Mouse (Mus musculus): ENCODE data around the gene Atic.

The Atic gene

DNA sequence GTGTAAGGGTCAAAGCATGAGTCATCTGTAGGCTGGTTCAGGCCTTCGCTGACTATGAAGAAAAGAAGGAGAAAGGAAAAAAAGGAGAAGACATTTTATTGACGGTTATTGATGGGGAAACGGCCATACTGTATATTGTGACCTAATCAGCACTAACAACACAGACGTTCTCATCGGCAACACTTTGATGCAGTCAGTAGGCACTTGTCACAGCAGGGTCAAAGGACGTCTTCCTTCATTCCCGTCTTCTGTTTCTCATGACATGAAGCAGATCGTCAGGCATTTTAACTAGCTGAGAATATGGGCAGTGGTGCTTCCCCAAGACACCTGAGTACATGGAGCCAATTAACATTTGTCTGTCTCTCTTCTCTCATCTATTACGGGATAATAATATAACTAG lies 36.2 kb downstream of the Atic start:
- DNase-seq (ENCODE audit: extremely low spot score, low read depth, low spot score) = no peak

DNA sequence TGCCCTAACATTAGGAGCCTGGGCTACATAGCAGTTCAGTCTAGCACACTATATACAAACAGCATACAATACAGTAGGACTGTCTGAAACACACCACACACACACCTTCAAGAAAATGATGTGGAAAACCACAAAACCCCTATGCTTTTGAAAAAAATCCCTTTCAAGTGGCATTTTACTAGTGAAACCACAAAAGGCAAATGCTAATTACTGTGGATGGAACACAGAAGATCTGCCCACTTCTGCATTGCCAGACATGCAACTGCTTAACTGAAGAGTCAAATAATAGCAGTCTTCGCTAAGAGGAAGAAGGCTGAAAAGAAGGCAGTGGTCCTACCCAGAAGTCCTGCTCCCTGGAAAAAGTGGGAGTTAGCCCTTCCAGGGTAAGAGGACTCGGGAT lies 37.3 kb downstream of the Atic start:
- no peak for DNase-seq (ENCODE audit: extremely low spot score, low read depth, low spot score)

DNA sequence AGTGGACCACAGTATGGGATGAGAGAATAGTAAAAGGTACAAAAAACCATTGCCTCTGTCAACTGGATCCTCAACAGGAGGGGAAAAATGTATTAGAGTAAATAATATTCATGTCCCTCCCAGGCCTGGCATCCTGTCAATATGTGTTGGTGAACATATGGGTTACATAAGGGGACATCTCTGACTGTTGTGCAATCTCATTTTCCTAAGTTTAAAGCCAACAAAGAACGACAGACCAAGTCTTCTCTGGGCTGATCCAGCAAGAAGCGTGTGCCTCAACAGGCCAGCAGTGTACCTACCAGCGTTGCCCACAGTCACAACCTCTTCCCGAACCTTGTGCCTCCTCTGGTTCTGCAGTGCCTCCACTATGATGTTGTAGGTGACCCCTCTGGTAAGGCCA lies 38.4 kb downstream of the Atic start:
- no peak for DNase-seq (ENCODE audit: extremely low spot score, low read depth, low spot score)

DNA sequence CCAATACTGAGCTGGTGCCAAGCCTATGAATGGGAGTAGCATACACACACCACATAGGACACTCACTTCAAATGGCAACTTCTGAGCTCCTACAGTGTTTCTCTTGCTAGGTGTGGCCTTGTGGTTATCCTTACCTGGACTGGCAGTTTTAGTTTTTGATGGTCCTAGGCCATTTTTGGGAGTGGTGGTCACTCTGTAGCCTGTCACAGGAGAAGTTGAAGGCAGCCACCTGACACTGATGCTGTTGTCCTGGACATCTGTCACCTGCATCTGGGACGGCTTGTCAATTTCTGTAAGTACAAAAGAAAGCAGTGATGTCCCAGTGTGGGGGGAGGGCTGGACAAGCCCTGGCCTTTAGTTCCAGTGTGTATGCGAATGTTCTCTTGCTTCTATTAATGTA lies 48.8 kb downstream of the Atic start:
- no peak for DNase-seq (ENCODE audit: extremely low spot score, low read depth, low spot score)

DNA sequence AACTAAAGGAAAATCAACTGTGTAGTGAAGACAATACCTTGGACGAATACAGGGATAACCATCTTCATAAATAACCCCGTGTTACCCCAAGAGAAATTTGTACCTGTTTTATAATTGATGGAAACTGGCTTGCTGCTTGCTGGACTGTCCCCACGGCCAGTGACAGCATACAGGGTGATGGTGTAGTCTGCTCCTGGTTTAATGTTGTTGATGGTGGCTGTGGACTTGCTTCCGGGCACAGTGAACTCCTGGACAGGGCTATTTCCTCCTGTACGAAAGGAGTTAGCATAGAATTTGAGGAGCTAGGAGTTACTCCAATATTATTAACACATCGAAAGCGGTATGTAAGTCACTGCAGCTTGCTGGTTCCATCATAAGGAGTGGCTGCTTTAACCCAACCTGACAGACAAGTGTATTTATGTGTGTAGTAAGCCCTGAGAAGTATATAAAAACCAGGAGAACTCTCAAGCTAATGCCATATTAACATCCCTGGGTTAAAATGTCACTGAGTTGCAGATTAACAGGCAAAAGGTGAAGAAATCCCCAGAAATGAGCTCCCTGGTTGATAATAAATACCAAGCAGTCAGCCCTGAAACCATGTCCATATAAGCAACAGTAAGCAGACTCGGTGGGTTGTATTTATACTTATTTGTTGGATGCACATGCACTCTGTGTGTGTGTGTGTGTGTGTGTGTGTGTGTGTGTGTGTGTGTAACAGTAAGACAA lies 49.8 kb downstream of the Atic start:
- no peak for DNase-seq (ENCODE audit: extremely low spot score, low read depth, low spot score)

DNA sequence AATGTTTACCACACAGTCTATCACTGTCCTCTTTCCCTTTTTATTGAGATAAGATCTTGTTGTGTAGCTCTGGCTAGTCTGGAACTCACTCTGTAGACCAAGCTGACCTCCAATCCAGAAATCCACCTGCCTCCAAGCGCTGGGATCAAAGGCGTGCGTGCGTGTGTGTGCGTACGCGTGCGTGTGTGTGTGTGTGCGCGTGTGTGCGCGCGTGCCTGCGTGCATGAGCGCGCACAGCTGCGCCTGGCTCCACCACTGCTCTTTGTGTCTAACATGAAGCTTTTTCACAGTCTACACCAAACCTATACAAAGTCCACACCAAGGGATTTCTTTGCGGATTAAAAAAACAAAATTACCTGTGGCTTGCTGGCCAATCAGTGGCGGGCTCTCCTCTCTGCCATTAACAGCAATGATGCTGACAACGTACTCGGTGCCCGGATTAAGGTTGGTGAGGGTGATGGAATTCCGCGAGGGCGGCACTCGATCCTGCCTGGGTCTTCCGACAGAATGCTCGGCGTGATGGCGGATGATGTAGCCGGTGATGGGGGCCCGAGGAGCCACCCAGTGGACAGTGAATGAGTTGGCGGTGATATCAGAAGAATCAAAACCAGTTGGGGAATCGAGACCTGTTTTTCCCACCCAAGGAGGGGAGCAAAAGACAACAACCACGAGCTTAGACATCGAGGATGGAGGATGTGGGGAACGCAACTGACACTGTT lies 52.3 kb downstream of the Atic start:
- no peak for DNase-seq (ENCODE audit: extremely low spot score, low read depth, low spot score)

DNA sequence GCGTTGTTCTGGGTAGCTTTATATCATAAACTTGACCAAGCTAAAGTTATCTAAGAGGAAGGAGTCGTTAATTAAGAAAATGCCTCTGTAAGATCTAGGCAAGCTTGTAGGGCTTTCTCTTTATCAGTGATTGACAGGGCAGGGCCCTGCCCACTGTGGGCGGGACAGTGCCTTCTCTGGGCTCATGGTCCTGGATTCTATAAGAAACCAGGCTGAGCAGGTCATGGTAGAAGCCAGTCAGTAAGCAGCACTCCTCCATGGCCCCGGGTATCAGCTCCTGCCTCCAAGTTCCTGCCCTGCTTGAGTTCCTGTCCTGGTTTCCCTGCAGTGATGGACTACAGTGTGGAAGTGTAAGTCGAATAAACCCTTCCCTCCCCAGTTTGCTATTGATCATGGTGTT lies 53.0 kb downstream of the Atic start:
- DNase-seq (ENCODE audit: extremely low spot score, low read depth, low spot score) = no peak

DNA sequence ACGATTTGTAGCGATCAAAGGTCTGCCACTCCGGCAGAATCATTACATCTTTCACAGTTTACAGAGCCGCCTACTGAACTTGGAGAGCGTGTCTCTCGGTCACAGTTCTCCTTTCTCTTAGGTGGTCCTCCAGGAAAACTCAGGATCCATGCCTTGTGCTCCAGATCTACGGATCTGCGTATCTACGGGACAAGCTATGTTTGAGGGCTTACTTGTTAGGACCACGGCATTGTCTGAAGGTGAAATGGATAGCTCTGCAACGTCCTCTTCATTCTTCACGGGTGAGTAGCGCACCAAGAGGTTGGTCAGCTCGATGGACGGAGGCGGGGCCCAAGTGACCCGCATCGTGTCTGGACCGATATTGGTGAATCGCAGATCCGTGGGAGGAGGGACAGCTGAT lies 55.3 kb downstream of the Atic start:
- DNase-seq (ENCODE audit: extremely low spot score, low read depth, low spot score) = no peak

DNA sequence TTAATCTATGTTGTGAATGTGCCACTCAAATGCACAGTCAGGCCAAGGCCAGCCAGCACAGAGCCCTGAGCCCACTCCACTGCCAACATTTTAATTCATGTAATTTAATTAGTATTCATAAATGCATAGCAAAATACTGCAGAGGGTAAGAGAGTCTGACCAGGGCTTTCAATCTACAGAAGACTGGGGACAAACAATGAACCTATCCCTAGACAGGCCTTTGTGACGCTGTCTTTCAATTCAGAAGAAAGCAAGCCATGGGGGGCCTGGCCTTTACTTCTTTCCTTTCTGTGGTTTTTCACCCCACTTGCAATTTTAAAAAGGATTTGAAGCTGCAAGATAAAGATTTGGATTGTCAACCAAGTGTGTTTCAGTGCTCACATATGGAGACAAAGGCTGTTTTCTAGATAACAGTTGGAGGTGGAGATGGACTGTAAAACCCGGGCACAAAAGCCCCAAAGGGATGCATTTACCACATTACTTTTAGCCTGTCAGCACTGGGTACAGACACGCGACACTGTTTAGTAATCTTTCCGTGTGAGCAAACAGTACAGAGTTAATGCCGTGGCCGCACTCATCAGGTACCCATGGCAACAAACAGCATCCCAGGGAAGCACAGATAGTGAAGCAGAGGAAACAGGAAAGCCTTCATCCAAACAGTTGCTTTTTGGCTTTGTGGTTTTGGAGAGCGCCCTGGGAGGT lies 57.7 kb downstream of the Atic start:
- no peak for DNase-seq (ENCODE audit: extremely low spot score, low read depth, low spot score)

DNA sequence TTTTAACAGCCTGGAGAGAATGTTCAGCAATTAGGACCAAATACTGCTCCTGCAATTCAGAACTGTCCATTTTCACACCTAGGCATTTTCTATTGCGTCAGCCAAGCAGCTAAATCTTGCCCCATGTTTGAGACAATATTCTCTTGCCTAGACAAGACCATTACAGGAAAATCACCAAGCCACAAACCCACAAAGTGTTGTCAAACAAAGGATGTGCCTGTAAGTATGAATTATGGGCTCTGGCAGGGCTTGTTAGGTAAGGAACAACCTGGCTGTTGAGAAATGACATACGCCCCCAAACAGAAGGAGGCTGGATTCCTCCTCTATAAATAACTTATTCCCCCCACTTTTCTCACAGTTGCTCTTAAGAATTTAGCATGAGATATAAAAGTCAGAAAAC lies 64.6 kb downstream of the Atic start:
- no peak for DNase-seq (ENCODE audit: extremely low spot score, low read depth, low spot score)

DNA sequence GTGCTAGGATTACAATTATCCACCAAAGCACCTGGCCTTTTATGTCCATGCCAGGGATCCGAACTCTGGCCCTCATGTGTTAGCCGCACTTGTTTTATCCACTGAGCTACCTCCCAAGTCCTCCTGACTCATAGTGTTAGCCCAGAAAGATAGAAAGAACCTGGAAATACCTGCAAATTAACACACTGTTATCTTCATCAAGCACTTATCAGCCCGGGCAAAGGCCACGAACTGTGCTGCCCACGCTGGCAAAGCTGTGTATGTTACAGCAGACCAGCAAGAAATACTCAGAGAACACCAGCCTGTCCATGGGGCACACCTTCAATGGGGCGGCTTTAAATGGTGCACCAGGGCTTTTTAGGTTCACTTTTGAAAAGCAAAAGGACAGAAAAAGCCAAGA lies 66.7 kb downstream of the Atic start:
- DNase-seq (ENCODE audit: extremely low spot score, low read depth, low spot score) = no peak
